Mouse (Mus musculus) kidney, postnatal 0 days (tissue): ENCODE results near the gene Scarf1. TPM values are rescaled to one million over a fixed set of nuclear protein-coding genes. Genes with fewer than 3 reads are reported as not detected.

Source experiments
- ATAC-seq: fragments of 200-750 bp; cut with Nextera tagmentation; replicated peaks from 2 replicates; pipeline ENCODE4 v1.8.0; 2017; ENCODE audit warnings: low read depth, moderate number of reproducible peaks, moderate TSS enrichment, moderate library complexity; ENCODE audit not compliant: low FRiP score
- DNase-seq: peaks from one replicate; pipeline ENCODE4 v3.0.0-alpha.2; 2016; ENCODE audit warnings: low spot score
- H3K27ac ChIP-seq: fragments of 300-500 bp; sonication (generic); 2 replicates; pipeline ENCODE4 v1.5.1; 2014; ENCODE audit warnings: mild to moderate bottlenecking
- H3K27me3 ChIP-seq: fragments of 300-500 bp; sonication (generic); 2 replicates; pipeline ENCODE4 v1.6.1; 2014; ENCODE audit warnings: low read length, mixed read lengths; ENCODE audit not compliant: insufficient read depth
- H3K36me3 ChIP-seq: fragments of 300-500 bp; sonication (generic); 2 replicates; pipeline ENCODE4 v1.6.1; 2014; ENCODE audit warnings: low read length, mixed read lengths; ENCODE audit not compliant: insufficient read depth
- H3K4me1 ChIP-seq: fragments of 300-500 bp; sonication (generic); replicated peaks from 2 replicates; pipeline ENCODE4 v1.6.1; 2014; ENCODE audit warnings: antibody characterized with exemption, low read length, mixed read lengths; ENCODE audit not compliant: insufficient read depth
- H3K4me2 ChIP-seq: fragments of 300-500 bp; sonication (generic); 2 replicates; pipeline ENCODE4 v1.6.1; 2014; ENCODE audit warnings: mild to moderate bottlenecking, low read length, moderate library complexity, mixed read lengths
- H3K4me3 ChIP-seq: fragments of 300-500 bp; sonication (generic); replicated peaks from 2 replicates; pipeline ENCODE4 v1.5.1; 2014; ENCODE audit warnings: low read depth, low read length
- H3K9ac ChIP-seq: fragments of 300-500 bp; sonication (generic); 2 replicates; pipeline ENCODE4 v1.6.1; 2014; ENCODE audit warnings: low read depth, low read length
- H3K9me3 ChIP-seq: fragments of 300-500 bp; sonication (generic); replicated peaks from 2 replicates; pipeline ENCODE4 v1.6.1; 2016; ENCODE audit warnings: low read length, inconsistent platforms, mixed read lengths
- CTCF ChIP-seq: IDR thresholded peaks from 2 replicates; pipeline ENCODE4 v1.5.1; 2016; ENCODE audit warnings: antibody characterized with exemption, low read depth, mild to moderate bottlenecking, moderate library complexity
- WGBS: fragments of 180-500 bp; shearing (Covaris S2); extraction: QIAGEN DNeasy Blood & Tissue Kit; methylation state at CpG from one replicate; pipeline ENCODE4 v1.1.7; 2014; 5-methylcytosine and 5-hydroxymethylcytosine counted together
- polyA plus RNA-seq: library from polyadenylated mRNA; unstranded; fragments of >200 nt; fragmentation: Nextera tagmentation; extraction: Ambion mirVana; gene quantifications from 2 replicates; pipeline ENCODE4 v1.2.1, GENCODE M21; 2015

The Scarf1 gene
- polyA plus RNA-seq, 1 experiment from 2014 or later: 14.4 TPM

DNA sequence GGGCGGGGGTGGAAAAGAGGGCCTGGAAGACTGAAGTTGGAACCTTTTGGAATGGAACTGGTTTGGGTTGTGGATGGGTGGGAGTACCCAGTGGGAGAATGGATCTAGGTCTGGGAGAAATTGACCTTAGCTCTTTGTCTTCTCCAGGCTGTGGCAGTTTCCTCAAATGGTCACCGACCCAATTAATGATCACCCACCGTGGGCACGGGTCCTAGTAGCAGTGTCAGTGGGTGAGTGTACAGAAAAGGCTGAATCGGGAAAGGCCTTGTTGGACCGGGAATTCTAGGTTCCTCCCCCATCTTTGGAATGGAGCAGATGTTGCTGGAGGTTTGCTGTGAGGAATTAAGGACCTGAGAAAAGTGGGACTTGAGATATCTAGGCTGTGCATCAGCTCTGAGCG, 44.9 kb upstream of the Scarf1 start:
- no peak for DNase-seq
- no peak for ATAC-seq
- Histone ChIP-seq H3K4me1 (peaks cover 13% of the 10 kb centered on the region; the same call in 1 of the 2 replicates), H3K27ac (no peak overlapping the region), H3K4me3 (peak overlapping the region; percentile 36), H3K9me3 (no peaks in the 10 kb centered on the region), H3K27me3 (no peaks in the 10 kb centered on the region), H3K9ac (peak overlapping the region; percentile 66), H3K36me3 (peaks cover 13% of the 10 kb centered on the region), H3K4me2 (peak overlapping the region; percentile 84)
- WGBS: 47% methylated on average over 7 of the region's 7 CpGs
- TF ChIP-seq CTCF: no peak

DNA sequence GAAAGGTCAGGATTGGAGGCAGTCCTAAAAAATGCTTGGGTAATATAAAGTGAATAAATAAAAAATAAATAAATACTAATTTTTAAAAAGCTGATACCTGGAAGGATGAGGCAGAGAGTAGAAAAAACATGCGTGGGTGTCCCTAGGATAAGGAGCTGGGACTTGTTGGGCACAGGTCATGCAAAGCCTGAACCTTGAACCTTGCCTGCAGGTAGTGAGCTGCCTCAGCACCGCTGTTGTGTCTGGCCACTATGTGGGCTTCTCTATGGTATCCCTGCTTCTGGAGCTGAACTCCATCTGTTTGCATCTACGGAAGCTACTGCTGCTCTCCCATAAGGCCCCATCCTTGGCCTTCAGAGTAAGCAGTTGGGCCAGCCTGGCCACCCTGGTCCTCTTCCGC, 44.1 kb upstream of the Scarf1 start:
- TF ChIP-seq CTCF: no peak
- WGBS: 92% methylated on average over 4 of the region's 4 CpGs
- H3K27me3 ChIP-seq: no peaks in the 10 kb centered on the region
- no peak overlapping the region for H3K4me3 ChIP-seq
- no peak overlapping the region for H3K9ac ChIP-seq
- DNase-seq: no peak
- peaks cover 13% of the 10 kb centered on the region for H3K36me3 ChIP-seq
- H3K4me1 ChIP-seq: peaks cover 13% of the 10 kb centered on the region; the same call in 1 of the 2 replicates
- no peak overlapping the region for H3K27ac ChIP-seq
- no peak for ATAC-seq
- H3K4me2 ChIP-seq: no peak overlapping the region
- H3K9me3 ChIP-seq: no peaks in the 10 kb centered on the region

DNA sequence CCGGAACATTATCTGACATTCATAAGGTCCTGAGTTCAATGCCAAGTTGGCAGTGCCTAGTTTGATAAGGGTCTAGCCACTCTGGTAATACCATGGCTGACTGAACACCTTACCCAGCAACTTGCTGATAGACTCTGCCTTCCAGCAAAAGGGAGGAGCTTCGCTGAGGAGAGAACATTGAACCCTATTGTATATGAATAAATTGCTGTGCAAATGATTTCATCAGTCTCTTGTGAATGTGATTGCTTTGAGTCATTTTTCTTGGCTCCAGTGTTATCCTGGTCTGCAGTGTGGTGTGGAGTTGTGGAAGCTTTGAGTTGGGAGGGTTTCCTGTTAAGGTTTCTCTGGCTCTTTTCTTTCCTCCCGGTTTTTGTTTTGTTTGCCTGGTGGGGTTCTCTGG, 42.7 kb upstream of the Scarf1 start:
- DNase-seq: no peak
- WGBS: 78% methylated on average over 3 of the region's 3 CpGs
- H3K36me3 ChIP-seq: 0 out of 2 replicates have a peak, but pooled peaks cover 3% of the 10 kb centered on the region
- ATAC-seq: no peak
- H3K9ac ChIP-seq: no peak overlapping the region
- no peak for TF ChIP-seq CTCF
- H3K27ac ChIP-seq: no peak overlapping the region
- H3K4me1 ChIP-seq: peaks cover 13% of the 10 kb centered on the region; the same call in 1 of the 2 replicates
- H3K27me3 ChIP-seq: no peaks in the 10 kb centered on the region
- no peaks in the 10 kb centered on the region for H3K9me3 ChIP-seq
- no peak overlapping the region for H3K4me3 ChIP-seq
- H3K4me2 ChIP-seq: no peak overlapping the region

DNA sequence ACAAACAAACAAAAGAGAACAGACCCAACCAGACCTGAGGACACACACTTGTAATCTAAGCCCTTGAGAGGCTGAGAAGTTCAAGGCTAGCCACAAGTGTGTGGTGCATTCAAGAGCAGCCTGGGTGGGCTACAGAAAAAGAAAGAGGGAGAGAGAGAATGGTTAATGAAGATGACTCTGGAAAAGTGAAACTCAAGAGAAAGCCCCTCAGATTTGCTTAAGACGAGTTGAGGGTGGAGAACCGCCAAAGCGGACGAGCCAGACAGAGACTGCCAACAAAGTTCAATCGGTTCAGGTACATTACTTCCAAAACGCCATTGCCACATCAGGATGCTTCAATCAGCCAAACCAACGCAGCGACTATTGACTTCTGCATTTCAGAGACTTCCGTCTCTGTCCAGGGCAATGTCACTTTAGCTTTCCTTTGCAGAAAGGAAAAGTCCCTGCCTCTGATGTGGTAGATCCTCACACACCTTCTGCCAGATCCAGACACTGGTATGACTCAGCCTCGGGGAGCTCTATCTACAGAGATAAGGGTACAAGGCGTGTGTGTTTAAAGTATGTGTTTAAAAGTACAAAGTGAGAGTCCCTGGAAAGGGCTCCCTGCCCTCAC, 40.8 kb upstream of the Scarf1 start:
- Histone ChIP-seq H3K4me1 (peaks cover 8% of the 10 kb centered on the region; the same call in 1 of the 2 replicates), H3K27ac (no peak overlapping the region), H3K27me3 (no peaks in the 10 kb centered on the region), H3K4me3 (no peak overlapping the region), H3K9me3 (no peaks in the 10 kb centered on the region), H3K9ac (no peak overlapping the region), H3K4me2 (no peak overlapping the region), H3K36me3 (no peaks in the 10 kb centered on the region)
- no peak for DNase-seq
- ATAC-seq: no peak
- TF ChIP-seq CTCF: no peak
- WGBS: 75% methylated on average over 11 of the region's 11 CpGs

DNA sequence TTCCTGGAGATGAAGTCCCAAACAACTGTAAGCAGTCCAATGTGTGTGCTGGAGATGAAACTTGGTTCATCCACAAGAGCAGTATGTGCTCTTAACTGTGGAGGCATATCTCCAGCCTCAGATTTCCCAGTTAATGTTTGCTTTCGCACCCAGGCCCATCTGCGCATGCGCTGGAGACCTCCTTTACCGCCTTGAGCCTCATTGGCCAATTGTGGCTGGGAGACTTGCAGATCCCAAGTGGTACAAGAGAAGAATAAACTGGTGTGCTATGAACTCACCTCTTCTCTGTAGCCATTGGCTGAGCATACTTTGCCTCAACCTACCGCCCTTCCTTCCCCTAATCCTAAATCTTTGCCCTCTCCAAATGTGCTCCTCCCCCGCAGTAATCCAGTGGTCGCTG, 40.0 kb upstream of the Scarf1 start:
- Histone ChIP-seq H3K27ac (no peak overlapping the region), H3K27me3 (no peaks in the 10 kb centered on the region), H3K4me1 (0 out of 2 replicates have a peak, but pooled peaks cover 3% of the 10 kb centered on the region), H3K9me3 (no peaks in the 10 kb centered on the region), H3K36me3 (no peaks in the 10 kb centered on the region), H3K9ac (no peak overlapping the region), H3K4me3 (no peak overlapping the region), H3K4me2 (no peak overlapping the region)
- 67% methylated on average over 7 of the region's 7 CpGs for WGBS
- no peak for TF ChIP-seq CTCF
- ATAC-seq (no peak), DNase-seq (no peak)

DNA sequence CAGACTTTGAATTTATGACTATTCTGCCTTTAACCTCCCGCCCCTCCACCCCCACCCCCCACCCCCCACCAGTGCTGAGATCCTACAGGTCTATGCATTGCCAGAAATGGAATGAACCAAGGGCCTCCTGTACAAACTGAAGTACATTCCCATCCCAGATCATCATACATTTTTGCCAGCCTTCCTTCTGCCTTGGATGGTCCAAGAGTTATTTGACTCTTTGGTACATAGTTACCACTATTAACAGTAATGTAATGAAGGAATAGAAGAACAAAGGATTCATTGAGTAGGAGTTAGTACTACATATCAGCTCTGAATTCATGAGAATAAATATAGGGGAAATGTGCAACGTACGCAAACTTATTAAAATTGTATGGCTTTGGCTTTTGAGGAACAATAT, 27.1 kb upstream of the Scarf1 start:
- H3K4me1 ChIP-seq: peaks cover 8% of the 10 kb centered on the region
- H3K4me2 ChIP-seq: peak overlapping the region; percentile 94; the same call in 1 of the 2 replicates
- H3K9me3 ChIP-seq: no peaks in the 10 kb centered on the region
- no peak overlapping the region for H3K9ac ChIP-seq
- 22% methylated on average over 3 of the region's 3 CpGs for WGBS
- DNase-seq (no peak), ATAC-seq (peak; percentile 23)
- H3K36me3 ChIP-seq: peaks cover 18% of the 10 kb centered on the region; the same call in 1 of the 2 replicates
- TF ChIP-seq CTCF: no peak
- H3K27me3 ChIP-seq: no peaks in the 10 kb centered on the region
- H3K27ac ChIP-seq: no peak overlapping the region
- no peak overlapping the region for H3K4me3 ChIP-seq
